Mouse (Mus musculus) olfactory bulb, adult 2 months (tissue): Measurements from ENCODE around the gene Gm21994.
"Not testable (repeated sequence)": the region's sequence is repeated elsewhere in the genome, so short reads cannot be mapped to it uniquely, and the experiment has no call there.

Source experiments
- CTCF ChIP-seq: fragments of 200-500 bp; IDR thresholded peaks from 2 replicates; pipeline ENCODE4 v1.5.1; 2012; ENCODE audit warnings: low read depth, mild to moderate bottlenecking, low read length, moderate library complexity; ENCODE audit not compliant: insufficient read depth
- POLR2A ChIP-seq: fragments of 200-500 bp; IDR thresholded peaks from 2 replicates; pipeline ENCODE4 v1.6.1; 2012; ENCODE audit warnings: mild to moderate bottlenecking, low read depth, low read length, moderate library complexity; ENCODE audit not compliant: insufficient read depth

- not testable (repeated sequence) for TF ChIP-seq CTCF, POLR2A
These were observed at the start of gene Gm21994 for GRCm38 (mm10) chr2:150255491-150255890.
